Mouse (Mus musculus) ES-Bruce4 (cell line): ENCODE data around the gene D6Wsu163e.

Source experiments
- CTCF ChIP-seq: IDR thresholded peaks from one replicate; pipeline ENCODE4 v1.8.1; 2011; ENCODE audit warnings: low read depth, low read length
- EP300 ChIP-seq: IDR thresholded peaks from 2 replicates; pipeline ENCODE4 v1.6.1; 2011; ENCODE audit warnings: low read depth, low read length; ENCODE audit not compliant: insufficient read depth
- POLR2A ChIP-seq: IDR thresholded peaks from one replicate; pipeline ENCODE4 v1.8.1; 2011; ENCODE audit warnings: low read length; ENCODE audit not compliant: insufficient read depth

DNA sequence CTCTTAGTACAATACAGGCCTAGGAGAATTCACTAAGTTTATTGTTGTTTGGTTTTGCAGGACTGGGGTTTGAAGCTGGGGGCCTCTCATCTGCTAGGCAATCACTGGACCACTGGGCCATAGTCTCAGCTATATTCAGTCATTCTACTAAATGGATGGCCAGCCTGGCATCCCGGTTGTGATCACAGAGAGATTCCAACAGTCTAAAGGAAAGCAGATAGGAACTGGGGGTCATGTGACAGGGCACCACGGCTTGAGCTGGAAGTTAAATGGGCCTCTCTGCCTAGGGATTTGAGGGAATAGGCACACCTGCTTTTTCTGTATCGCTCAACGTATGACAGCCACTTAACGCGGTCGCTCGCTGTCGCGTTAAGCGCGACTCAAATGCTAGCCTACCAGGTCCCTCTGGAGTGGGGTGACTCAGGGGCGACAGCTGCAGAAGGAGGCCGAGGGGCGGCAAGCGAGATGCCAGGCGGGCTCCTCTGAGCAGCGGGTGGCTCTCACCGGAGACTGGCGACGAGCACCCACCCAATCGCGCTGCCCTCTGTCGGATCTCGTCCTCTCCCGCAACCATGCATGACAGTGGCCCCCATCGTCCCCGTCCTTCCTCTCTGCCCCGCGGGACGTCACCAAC lies 792 bp upstream of the D6Wsu163e start:
- no peak for TF ChIP-seq CTCF
- TF ChIP-seq POLR2A, result no peak
- TF ChIP-seq EP300, result no peak
